Mouse (Mus musculus): Measurements from ENCODE around the gene Dph1.

DNA sequence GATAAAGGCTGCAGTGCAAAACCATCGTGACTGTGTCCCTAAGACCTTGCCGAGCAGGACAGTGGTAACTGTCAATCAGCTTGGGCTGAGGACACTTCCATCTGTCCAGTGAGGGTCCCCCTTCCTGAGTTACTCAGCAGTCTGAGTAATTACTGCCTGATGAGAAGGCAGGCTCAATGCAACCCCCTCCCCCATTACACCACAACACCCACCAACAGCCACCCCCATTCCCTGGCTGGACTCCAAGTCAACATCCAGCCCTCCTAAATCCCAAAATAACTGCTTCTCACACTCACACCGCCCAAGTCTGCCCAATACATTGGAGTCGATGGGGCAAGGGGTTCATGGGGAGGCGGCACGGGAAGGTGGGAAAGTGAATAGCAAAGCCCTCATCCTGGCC is 800 bp upstream of the Dph1 start:
- no peak for TF ChIP-seq POLR2A (IDR thresholded peaks at IDR 0.05; ENCODE audit: control insufficient read depth, extremely low read depth, insufficient read depth, low read length, poor library complexity)
- no peak for TF ChIP-seq CTCF (IDR thresholded peaks at IDR 0.05; ENCODE audit: borderline replicate concordance, control insufficient read depth, extremely low read depth, insufficient read depth, low read length, poor library complexity)

All from thymus, adult 2 months (tissue).